In the genomic region with DNA sequence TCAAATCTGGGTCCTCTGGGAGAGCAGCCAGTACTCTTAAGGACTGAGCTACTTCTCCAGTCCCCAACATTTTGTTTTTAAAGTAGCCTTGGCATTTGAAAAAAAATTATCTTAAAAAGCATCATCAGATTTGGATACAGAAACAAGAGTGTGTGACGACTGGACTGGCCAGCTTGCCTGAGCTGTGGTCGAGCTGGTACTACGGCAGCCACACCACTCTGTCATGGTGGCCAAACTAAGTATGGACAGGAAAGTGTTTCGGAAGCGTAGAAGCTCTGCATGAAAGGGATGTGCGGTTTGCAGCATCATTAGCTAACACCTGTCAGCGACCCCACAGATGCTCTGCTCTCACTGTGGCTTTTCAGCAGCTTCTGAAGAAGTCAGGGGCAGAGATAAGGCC, we compare ENCODE assay signal across 23 mouse cellular contexts. TPM values are rescaled to one million over a fixed set of nuclear protein-coding genes. Genes with fewer than 3 reads are reported as not detected.
DNase-seq lines count a peak whose midpoint lies in the region; ATAC-seq and TF ChIP-seq lines count a peak whose summit lies in the region.
"Had no signal": no experiment of that assay in that cellular context is flagged by ENCODE, and none has a peak within 500 bp of the region (broad histone marks: within the 10 kb centered on the region; RNA-seq: fewer than 3 reads in every experiment).

No protein-coding gene starts in this region.

- 0 out of 2 replicates have a peak overlapping the region, but pooled peaks have one; percentile 22 for H3K27ac ChIP-seq in heart, embryonic 11.5 days (ENCODE audit: low read depth, low read length)
- H3K27ac ChIP-seq in heart, embryonic 16.5 days (ENCODE audit: low read length): peak overlapping the region; percentile 26
- peak overlapping the region; percentile 20; the same call in 1 of the 2 replicates for H3K27ac ChIP-seq in testis, adult 2 months (ENCODE audit: control insufficient read depth, insufficient read depth, low read depth, low read length)
- H3K27ac ChIP-seq: embryonic facial prominence, embryonic 13.5 days; forebrain, embryonic 12.5 days; hindbrain, embryonic 10.5 days had no signal

- peaks cover 33% of the 10 kb centered on the region for H3K4me1 ChIP-seq in heart, embryonic 11.5 days (ENCODE audit: control insufficient read depth, insufficient read depth, low read length)
- H3K4me1 ChIP-seq in heart, embryonic 16.5 days (ENCODE audit: control insufficient read depth, insufficient read depth, low read length): peaks cover 25% of the 10 kb centered on the region
- no peaks in the 10 kb centered on the region for H3K4me1 ChIP-seq in testis, adult 2 months (ENCODE audit: control insufficient read depth, insufficient read depth, low read length)

- 58% methylated on average over 7 of the region's 7 CpGs for WGBS in heart, embryonic 11.5 days (ENCODE audit: insufficient replicate concordance)
- 67% methylated on average over 7 of the region's 7 CpGs for WGBS in heart, embryonic 16.5 days

- 0 out of 2 replicates have a peak overlapping the region, but pooled peaks have one; percentile 22 for H3K4me2 ChIP-seq in heart, embryonic 11.5 days
- no peak overlapping the region for H3K4me2 ChIP-seq in heart, embryonic 16.5 days (ENCODE audit: low read depth, low read length)
- no peak overlapping the region for H3K4me2 ChIP-seq in myocyte (ENCODE audit: low read depth)
- H3K4me2 ChIP-seq: embryonic facial prominence, embryonic 13.5 days; forebrain, embryonic 12.5 days had no signal

- H3ac ChIP-seq in myocyte (ENCODE audit: control insufficient read depth, insufficient read length): no peak overlapping the region

- no peaks in the 10 kb centered on the region for H3K9me3 ChIP-seq in heart, embryonic 11.5 days (replicated peaks; ENCODE audit: control insufficient read depth, low read length)
- H3K9me3 ChIP-seq in heart, embryonic 16.5 days (replicated peaks; ENCODE audit: control insufficient read depth, low read length): no peaks in the 10 kb centered on the region
- H3K9me3 ChIP-seq: embryonic facial prominence, embryonic 13.5 days; forebrain, embryonic 12.5 days; hindbrain, embryonic 10.5 days had no signal

- peaks cover 15% of the 10 kb centered on the region for H3K36me3 ChIP-seq in heart, embryonic 11.5 days (ENCODE audit: control insufficient read depth, insufficient read depth, low read length)
- peaks cover 17% of the 10 kb centered on the region for H3K36me3 ChIP-seq in heart, embryonic 16.5 days (ENCODE audit: control insufficient read depth, insufficient read depth)
- no peaks in the 10 kb centered on the region for H3K36me3 ChIP-seq in testis, adult 2 months (ENCODE audit: control insufficient read depth, insufficient read depth, low read length)
- peaks cover 10% of the 10 kb centered on the region for H3K36me3 ChIP-seq in myocyte (ENCODE audit: control insufficient read depth, insufficient read depth)
- H3K36me3 ChIP-seq: G1E had no signal

- TF ChIP-seq CTCF in testis, adult 2 months (IDR thresholded peaks at IDR 0.05; ENCODE audit: control insufficient read depth, insufficient read depth, insufficient replicate concordance, low read depth, low read length): no peak

- H3K9ac ChIP-seq in heart, embryonic 11.5 days (ENCODE audit: low read depth, low read length): no peak overlapping the region
- H3K9ac ChIP-seq in heart, embryonic 16.5 days (ENCODE audit: low read length): no peak overlapping the region
- H3K9ac ChIP-seq: embryonic facial prominence, embryonic 13.5 days; forebrain, embryonic 12.5 days had no signal

- no peak for TF ChIP-seq POLR2A in testis, adult 2 months (IDR thresholded peaks at IDR 0.05; ENCODE audit: control insufficient read depth, low read depth, low read length)
- no peak for TF ChIP-seq POLR2A in myocyte (IDR thresholded peaks at IDR 0.05; ENCODE audit: insufficient read length, low read depth)

- H3K4me3 ChIP-seq in heart, embryonic 11.5 days (ENCODE audit: low read depth, low read length): no peak overlapping the region
- no peak overlapping the region for H3K4me3 ChIP-seq in heart, embryonic 16.5 days (ENCODE audit: low read length)
- no peak overlapping the region for H3K4me3 ChIP-seq in testis, adult 2 months (ENCODE audit: control insufficient read depth, low read depth, low read length)
- no peak overlapping the region for H3K4me3 ChIP-seq in myocyte
- H3K4me3 ChIP-seq: embryonic facial prominence, embryonic 13.5 days; forebrain, embryonic 12.5 days; hindbrain, embryonic 10.5 days had no signal

- ATAC-seq in heart, embryonic 11.5 days (replicated peaks; ENCODE audit: insufficient number of reproducible peaks, low FRiP score, low TSS enrichment): no peak
- ATAC-seq in heart, embryonic 16.5 days (replicated peaks; ENCODE audit: extremely low read depth, insufficient read depth, low FRiP score): no peak
- ATAC-seq: CD4-positive, CD25-positive, alpha-beta regulatory T cell, adult 4 months; forebrain, embryonic 16.5 days; hindbrain, embryonic 16.5 days; inflammation-experienced regulatory T-cells, adult 6 months; intestine, postnatal 0 days had no signal

- peaks cover 39% of the 10 kb centered on the region for H3K79me2 ChIP-seq in myocyte (ENCODE audit: control insufficient read depth, insufficient read depth)

- H3K27me3 ChIP-seq in heart, embryonic 11.5 days (ENCODE audit: control insufficient read depth, insufficient read depth, low read length): no peaks in the 10 kb centered on the region
- H3K27me3 ChIP-seq in heart, embryonic 16.5 days (ENCODE audit: control insufficient read depth, insufficient read depth, low read length): no peaks in the 10 kb centered on the region
- H3K27me3 ChIP-seq in testis, adult 2 months (ENCODE audit: control insufficient read depth, insufficient read depth, low read length): no peaks in the 10 kb centered on the region
- H3K27me3 ChIP-seq in myocyte (ENCODE audit: control insufficient read depth, insufficient read depth, insufficient read length): no peaks in the 10 kb centered on the region
- H3K27me3 ChIP-seq: embryonic facial prominence, embryonic 13.5 days; forebrain, embryonic 12.5 days had no signal

- no peak for DNase-seq in heart, postnatal 4 days
- DNase-seq in heart, adult 8-10 months (ENCODE audit: low spot score): no peak
- no peak for DNase-seq in testis, postnatal 14 days (ENCODE audit: low spot score)
- no peak for DNase-seq in layer of hippocampus, postnatal 14 days (ENCODE audit: low spot score in 2 of 2)
- DNase-seq: B cell, adult 2 months; cerebellum, adult 11-12 months; cerebellum, adult 9-11 months; cerebellum, postnatal 36 days; gastrocnemius, postnatal 10 days; kidney, adult 8-10 months had no signal

TF ChIP-seq in myocyte, 11 proteins besides CTCF, POLR2A, EP300 and RAD21:
- TF ChIP-seq MYOD1 (IDR thresholded peaks at IDR 0.05; ENCODE audit: control insufficient read depth in 1 of 3, insufficient read length in 2 of 3, low read depth in 2 of 3) (peak in 2 of 3 experiments; percentile 16), POLR2AphosphoS2 (IDR thresholded peaks at IDR 0.05; ENCODE audit: insufficient read length, low read depth) (no peak)

RNA-seq across cellular contexts. Expression of a gene that starts 53.4 kb away (rescaled TPM):
- polyA plus RNA-seq in heart, embryonic 11.5 days (2014; fragmentation: Nextera tagmentation; extraction: Ambion mirVana): 16.1 and 19.3 TPM in 2 replicates
- 10 to 100 TPM; 53.5 to 58.5 TPM for total RNA-seq in heart, postnatal 4 days (2021)
- 16.4 and 18.4 TPM in 2 replicates for polyA plus RNA-seq in heart, embryonic 16.5 days (2015; fragmentation: Nextera tagmentation; extraction: Ambion mirVana)
- total RNA-seq in heart, adult 8-10 months (2022): 10 to 100 TPM; 10.3 to 17.3 (median 14.4) TPM
- polyA plus RNA-seq in testis, adult 2 months (2012; rRNA removed): 3.4 and 4.2 TPM in 2 replicates
- polyA plus RNA-seq in myocyte (2012; fragmentation: generic; extraction: Trizol): 7.9 TPM
- 10 to 100 TPM; 39.0 to 41.0 TPM for total RNA-seq in layer of hippocampus, postnatal 14 days (2021)
